Mouse (Mus musculus): ENCODE results near the gene Lnx2. TPM values are rescaled to one million over a fixed set of nuclear protein-coding genes. Genes with fewer than 3 reads are reported as not detected.

The Lnx2 gene
- polyA plus RNA-seq, 1 experiment from 2014 or later: 19.7 TPM

DNA sequence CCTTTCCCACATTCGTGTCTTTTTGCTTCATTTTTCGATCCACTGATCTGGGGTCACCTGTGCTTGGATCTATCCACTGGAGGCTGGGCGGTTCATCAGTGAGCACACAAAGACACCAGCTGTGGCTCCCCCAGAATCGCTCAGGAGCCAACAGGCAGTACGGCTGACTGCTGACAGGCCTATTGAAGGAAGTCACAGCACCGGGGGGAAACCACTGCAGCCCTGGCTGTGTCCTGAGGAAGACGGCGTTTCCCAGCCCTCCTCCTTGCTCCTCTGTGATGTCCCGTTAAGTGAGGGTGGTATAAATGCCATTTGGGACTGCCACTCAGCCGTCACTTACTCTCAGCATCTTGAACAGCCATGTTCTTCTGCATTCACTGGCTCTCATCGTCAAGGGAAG is 30.5 kb downstream of the Lnx2 start:
- Histone ChIP-seq H3K9me3 (ENCODE audit: control insufficient read depth, low read length) (no peaks in the 10 kb centered on the region), H3K4me1 (replicated peaks; ENCODE audit: control insufficient read depth, insufficient read depth, low read length) (peaks cover 12% of the 10 kb centered on the region), H3K9ac (ENCODE audit: low read length) (no peak overlapping the region), H3K27ac (ENCODE audit: low read length) (no peak overlapping the region), H3K36me3 (ENCODE audit: control insufficient read depth, insufficient read depth, low read length) (peaks cover 5% of the 10 kb centered on the region; the same call in 1 of the 2 replicates), H3K4me2 (ENCODE audit: low read depth, low read length) (no peak overlapping the region), H3K4me3 (ENCODE audit: low read length) (no peak overlapping the region), H3K27me3 (ENCODE audit: control insufficient read depth, insufficient read depth, low read depth, low read length) (no peaks in the 10 kb centered on the region)
- 54% methylated on average over 11 of the region's 11 CpGs for WGBS
- no peak for ATAC-seq (ENCODE audit: low read depth)

DNA sequence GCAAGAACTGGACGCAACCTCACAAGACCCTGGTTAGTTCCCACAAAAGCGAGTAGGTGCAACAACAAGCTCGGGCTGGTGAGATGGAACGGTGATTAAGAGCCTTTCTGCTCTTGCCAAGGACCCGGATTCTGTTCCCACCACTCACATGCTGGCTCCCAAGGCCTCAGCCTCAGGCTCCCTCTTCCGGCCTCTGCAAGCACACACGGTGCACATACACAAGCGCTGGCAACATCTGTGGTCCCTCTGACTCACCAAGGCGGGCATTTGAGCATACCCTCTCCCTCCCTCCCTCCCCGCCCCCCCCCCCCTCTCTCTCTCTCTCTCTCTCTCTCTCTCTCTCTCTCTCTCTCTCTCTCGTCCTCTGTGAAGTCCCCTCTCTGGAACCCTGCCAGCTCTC is 31.1 kb downstream of the Lnx2 start:
- H3K9ac ChIP-seq (ENCODE audit: low read length): no peak overlapping the region
- no peaks in the 10 kb centered on the region for H3K27me3 ChIP-seq (ENCODE audit: control insufficient read depth, insufficient read depth, low read depth, low read length)
- no peak overlapping the region for H3K4me3 ChIP-seq (ENCODE audit: low read length)
- 0 out of 2 replicates have a peak, but pooled peaks have one; percentile 30 for ATAC-seq (ENCODE audit: low read depth)
- WGBS: 57% methylated on average over 10 of the region's 11 CpGs
- no peak overlapping the region for H3K4me2 ChIP-seq (ENCODE audit: low read depth, low read length)
- H3K4me1 ChIP-seq (replicated peaks; ENCODE audit: control insufficient read depth, insufficient read depth, low read length): peaks cover 14% of the 10 kb centered on the region
- H3K27ac ChIP-seq (ENCODE audit: low read length): no peak overlapping the region
- H3K36me3 ChIP-seq (ENCODE audit: control insufficient read depth, insufficient read depth, low read length): peaks cover 10% of the 10 kb centered on the region; the same call in 1 of the 2 replicates
- no peaks in the 10 kb centered on the region for H3K9me3 ChIP-seq (ENCODE audit: control insufficient read depth, low read length)

DNA sequence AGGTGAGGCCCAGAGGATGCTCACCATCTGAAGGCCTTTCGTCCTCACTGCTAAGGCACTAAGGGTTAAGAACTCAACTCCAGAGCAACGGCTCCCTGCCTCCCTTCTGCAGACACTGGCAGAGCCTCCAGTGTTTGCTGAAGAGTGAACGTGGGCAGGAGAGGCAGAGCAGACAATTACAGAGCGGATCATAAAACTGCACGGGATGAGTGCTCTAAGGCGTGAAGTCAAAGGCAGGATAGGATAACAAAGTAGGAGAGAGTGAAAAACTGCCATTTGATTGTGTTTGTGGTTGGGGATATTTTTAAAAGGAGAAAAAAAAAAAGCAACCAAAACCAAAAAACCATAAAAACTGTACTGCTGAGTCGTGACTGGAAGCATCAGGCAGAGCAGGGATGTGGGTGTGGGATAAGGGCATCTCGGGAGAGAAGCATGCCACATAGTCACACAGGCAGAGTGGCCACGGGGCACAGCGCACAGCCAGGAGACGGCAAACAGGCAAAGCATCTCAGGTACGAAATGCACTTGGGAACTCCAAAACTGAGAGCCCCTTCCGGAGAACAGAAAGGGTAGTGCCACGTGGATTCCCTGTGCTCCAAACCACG is 33.0 kb downstream of the Lnx2 start:
- ATAC-seq (ENCODE audit: low read depth): no peak
- Histone ChIP-seq H3K27ac (ENCODE audit: low read length) (no peak overlapping the region), H3K4me3 (ENCODE audit: low read length) (no peak overlapping the region), H3K4me2 (ENCODE audit: low read depth, low read length) (no peak overlapping the region), H3K36me3 (ENCODE audit: control insufficient read depth, insufficient read depth, low read length) (peaks cover 10% of the 10 kb centered on the region; the same call in 1 of the 2 replicates), H3K9me3 (ENCODE audit: control insufficient read depth, low read length) (no peaks in the 10 kb centered on the region), H3K27me3 (ENCODE audit: control insufficient read depth, insufficient read depth, low read depth, low read length) (no peaks in the 10 kb centered on the region), H3K9ac (ENCODE audit: low read length) (no peak overlapping the region), H3K4me1 (replicated peaks; ENCODE audit: control insufficient read depth, insufficient read depth, low read length) (peaks cover 17% of the 10 kb centered on the region)
- WGBS: 46% methylated on average over 15 of the region's 15 CpGs

DNA sequence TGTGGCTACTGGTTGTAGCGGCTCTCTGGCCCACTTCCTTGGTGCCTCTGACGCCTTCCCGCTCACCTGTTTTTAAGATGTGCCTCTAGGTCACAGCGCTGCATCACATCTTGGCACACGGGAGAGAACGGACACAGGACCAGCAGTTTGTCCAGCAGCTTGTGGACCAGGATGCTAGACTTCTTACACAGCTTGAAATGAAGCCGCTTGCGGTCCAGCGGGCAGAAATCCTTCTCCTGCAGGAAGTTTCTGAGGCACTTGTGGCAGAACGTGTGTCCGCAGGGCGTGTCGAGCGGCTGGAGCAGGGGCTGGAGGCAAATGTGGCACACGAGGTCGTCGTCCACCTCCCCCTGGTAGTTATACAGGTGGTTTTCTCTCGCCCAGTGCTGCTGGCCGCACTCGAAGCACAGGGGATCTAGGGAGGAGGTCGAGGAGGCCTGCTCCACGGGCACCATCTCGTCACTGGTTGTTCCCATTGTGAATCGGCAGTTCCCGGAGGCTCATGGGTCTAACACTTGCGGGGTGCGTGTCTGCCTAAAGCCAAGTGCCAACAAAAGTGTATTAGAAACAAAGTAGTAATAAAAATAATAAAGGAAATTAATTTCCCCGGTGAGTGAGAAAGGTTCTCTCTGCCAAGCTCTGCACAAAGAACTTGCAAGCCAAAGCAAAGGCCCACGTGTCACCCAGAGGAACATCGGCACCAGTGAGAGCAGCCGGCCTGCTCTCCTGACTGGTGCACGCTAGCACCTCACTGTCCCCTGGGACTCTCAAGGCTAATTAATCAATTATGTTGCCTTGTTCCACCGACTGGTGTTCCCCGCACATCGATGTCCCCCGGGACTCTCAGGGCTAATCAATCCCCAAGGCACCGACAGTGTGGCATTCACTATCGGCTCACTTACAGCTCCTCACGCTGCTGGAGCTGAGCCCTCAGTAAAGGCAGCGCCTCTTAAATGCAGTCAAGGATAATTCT is 34.1 kb downstream of the Lnx2 start:
- Histone ChIP-seq H3K9me3 (ENCODE audit: control insufficient read depth, low read length) (no peaks in the 10 kb centered on the region), H3K27ac (ENCODE audit: low read length) (no peak overlapping the region), H3K36me3 (ENCODE audit: control insufficient read depth, insufficient read depth, low read length) (peaks cover 10% of the 10 kb centered on the region; the same call in 1 of the 2 replicates), H3K4me2 (ENCODE audit: low read depth, low read length) (no peak overlapping the region), H3K4me1 (replicated peaks; ENCODE audit: control insufficient read depth, insufficient read depth, low read length) (peaks cover 26% of the 10 kb centered on the region), H3K27me3 (ENCODE audit: control insufficient read depth, insufficient read depth, low read depth, low read length) (no peaks in the 10 kb centered on the region), H3K4me3 (ENCODE audit: low read length) (no peak overlapping the region), H3K9ac (ENCODE audit: low read length) (no peak overlapping the region)
- no peak for ATAC-seq (ENCODE audit: low read depth)
- 81% methylated on average over 40 of the region's 40 CpGs for WGBS

DNA sequence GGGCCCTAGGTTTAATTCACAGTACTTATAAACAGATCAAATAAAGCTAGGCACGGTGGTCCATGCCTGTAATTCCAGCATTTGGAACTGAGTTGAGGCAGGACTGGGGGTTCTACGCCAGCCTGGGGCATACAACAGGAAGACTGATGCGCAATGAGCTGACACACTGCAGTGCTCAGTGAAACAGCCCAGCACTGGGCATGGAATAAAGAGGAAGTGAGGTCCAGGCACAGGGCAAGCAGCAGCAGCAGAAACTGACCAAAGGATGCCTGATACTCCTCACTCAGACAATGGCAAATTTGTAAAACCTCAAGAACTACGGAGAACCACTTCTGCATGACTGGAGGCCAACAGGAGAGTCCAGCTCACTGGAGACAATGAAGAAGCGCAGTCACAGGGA is 37.0 kb downstream of the Lnx2 start:
- Histone ChIP-seq H3K4me3 (ENCODE audit: low read length) (no peak overlapping the region), H3K4me1 (replicated peaks; ENCODE audit: control insufficient read depth, insufficient read depth, low read length) (peaks cover 31% of the 10 kb centered on the region), H3K9ac (ENCODE audit: low read length) (no peak overlapping the region), H3K9me3 (ENCODE audit: control insufficient read depth, low read length) (no peaks in the 10 kb centered on the region), H3K27me3 (ENCODE audit: control insufficient read depth, insufficient read depth, low read depth, low read length) (no peaks in the 10 kb centered on the region), H3K4me2 (ENCODE audit: low read depth, low read length) (no peak overlapping the region), H3K36me3 (ENCODE audit: control insufficient read depth, insufficient read depth, low read length) (peaks cover 10% of the 10 kb centered on the region; the same call in 1 of the 2 replicates), H3K27ac (ENCODE audit: low read length) (no peak overlapping the region)
- ATAC-seq (ENCODE audit: low read depth): no peak
- WGBS: 75% methylated on average over 5 of the region's 5 CpGs

DNA sequence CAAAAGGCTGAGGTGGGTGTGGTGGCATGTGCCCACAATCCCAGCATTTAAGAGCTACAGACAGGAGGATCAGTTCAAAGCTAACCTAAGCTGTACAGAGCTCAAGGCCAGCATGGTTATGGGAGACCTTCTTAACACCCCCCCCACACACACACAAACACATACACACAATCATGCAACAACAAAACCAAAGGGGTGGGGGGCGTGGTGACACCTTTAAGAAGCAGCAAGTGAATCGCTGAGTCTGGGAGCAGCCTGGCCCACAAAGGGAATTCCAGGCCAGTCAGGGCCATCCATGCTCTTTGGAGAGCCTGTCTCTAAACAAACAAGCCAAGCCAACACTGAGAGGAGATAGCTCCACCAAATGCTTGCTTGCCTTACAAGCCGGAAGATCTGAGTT is 38.8 kb downstream of the Lnx2 start:
- Histone ChIP-seq H3K9me3 (ENCODE audit: control insufficient read depth, low read length) (no peaks in the 10 kb centered on the region), H3K4me2 (ENCODE audit: low read depth, low read length) (no peak overlapping the region), H3K4me3 (ENCODE audit: low read length) (no peak overlapping the region), H3K27ac (ENCODE audit: low read length) (peak overlapping the region; percentile 55), H3K27me3 (ENCODE audit: control insufficient read depth, insufficient read depth, low read depth, low read length) (no peaks in the 10 kb centered on the region), H3K36me3 (ENCODE audit: control insufficient read depth, insufficient read depth, low read length) (peaks cover 10% of the 10 kb centered on the region; the same call in 1 of the 2 replicates), H3K4me1 (replicated peaks; ENCODE audit: control insufficient read depth, insufficient read depth, low read length) (peaks cover 34% of the 10 kb centered on the region), H3K9ac (ENCODE audit: low read length) (no peak overlapping the region)
- ATAC-seq (ENCODE audit: low read depth): no peak; the same call in 1 of the 2 replicates
- 43% methylated on average over 3 of the region's 3 CpGs for WGBS

DNA sequence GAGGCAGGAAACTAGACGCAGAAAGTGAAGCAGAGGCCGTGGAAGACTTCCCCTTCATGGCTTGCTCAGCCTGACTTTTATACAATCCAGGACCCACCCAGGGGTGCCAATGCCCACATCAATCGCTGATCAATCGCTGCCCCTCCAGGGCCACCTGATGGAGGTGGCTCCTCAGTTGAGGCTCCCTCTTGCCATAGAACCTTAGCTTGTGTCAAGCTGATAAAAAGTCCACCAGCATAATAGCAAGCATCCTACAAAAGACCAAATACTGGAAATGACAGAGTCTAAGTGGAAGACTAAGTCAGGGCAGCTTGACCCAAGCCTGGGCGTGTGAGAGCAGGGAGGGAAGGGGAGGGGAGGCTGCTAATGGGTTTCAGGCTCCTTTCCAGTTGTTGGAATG is 39.7 kb downstream of the Lnx2 start:
- H3K27me3 ChIP-seq (ENCODE audit: control insufficient read depth, insufficient read depth, low read depth, low read length): no peaks in the 10 kb centered on the region
- peaks cover 9% of the 10 kb centered on the region; the same call in 1 of the 2 replicates for H3K36me3 ChIP-seq (ENCODE audit: control insufficient read depth, insufficient read depth, low read length)
- H3K4me2 ChIP-seq (ENCODE audit: low read depth, low read length): no peak overlapping the region
- no peak overlapping the region for H3K4me3 ChIP-seq (ENCODE audit: low read length)
- no peaks in the 10 kb centered on the region for H3K9me3 ChIP-seq (ENCODE audit: control insufficient read depth, low read length)
- WGBS: 79% methylated on average over 5 of the region's 5 CpGs
- ATAC-seq (ENCODE audit: low read depth): no peak
- peaks cover 34% of the 10 kb centered on the region for H3K4me1 ChIP-seq (replicated peaks; ENCODE audit: control insufficient read depth, insufficient read depth, low read length)
- peak overlapping the region; percentile 81 for H3K27ac ChIP-seq (ENCODE audit: low read length)
- H3K9ac ChIP-seq (ENCODE audit: low read length): no peak overlapping the region

DNA sequence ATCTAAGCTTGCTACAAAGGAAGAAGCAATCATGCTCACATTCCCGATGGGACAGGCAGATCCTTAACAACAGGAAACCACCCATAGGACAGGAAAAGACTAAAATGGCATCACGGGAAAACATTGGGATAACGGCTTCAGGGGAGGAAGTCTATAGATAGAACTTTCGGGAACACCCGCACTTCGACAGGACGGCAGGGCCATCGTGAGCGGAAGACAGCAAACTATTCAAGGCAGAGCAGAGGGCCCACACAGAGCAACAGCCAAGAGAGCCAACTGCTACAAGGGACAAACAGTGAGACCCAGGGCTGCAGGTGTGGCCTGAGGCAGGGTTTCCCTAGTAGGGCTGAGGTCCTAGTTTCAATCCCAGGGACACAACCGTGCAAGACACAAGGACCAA is 40.4 kb downstream of the Lnx2 start:
- 62% methylated on average over 10 of the region's 10 CpGs for WGBS
- Histone ChIP-seq H3K9ac (ENCODE audit: low read length) (no peak overlapping the region), H3K27me3 (ENCODE audit: control insufficient read depth, insufficient read depth, low read depth, low read length) (no peaks in the 10 kb centered on the region), H3K27ac (ENCODE audit: low read length) (peak overlapping the region; percentile 81), H3K4me3 (ENCODE audit: low read length) (no peak overlapping the region), H3K4me2 (ENCODE audit: low read depth, low read length) (no peak overlapping the region), H3K36me3 (ENCODE audit: control insufficient read depth, insufficient read depth, low read length) (peaks cover 9% of the 10 kb centered on the region; the same call in 1 of the 2 replicates), H3K4me1 (replicated peaks; ENCODE audit: control insufficient read depth, insufficient read depth, low read length) (peaks cover 34% of the 10 kb centered on the region), H3K9me3 (ENCODE audit: control insufficient read depth, low read length) (no peaks in the 10 kb centered on the region)
- ATAC-seq (ENCODE audit: low read depth): peak; percentile 62

DNA sequence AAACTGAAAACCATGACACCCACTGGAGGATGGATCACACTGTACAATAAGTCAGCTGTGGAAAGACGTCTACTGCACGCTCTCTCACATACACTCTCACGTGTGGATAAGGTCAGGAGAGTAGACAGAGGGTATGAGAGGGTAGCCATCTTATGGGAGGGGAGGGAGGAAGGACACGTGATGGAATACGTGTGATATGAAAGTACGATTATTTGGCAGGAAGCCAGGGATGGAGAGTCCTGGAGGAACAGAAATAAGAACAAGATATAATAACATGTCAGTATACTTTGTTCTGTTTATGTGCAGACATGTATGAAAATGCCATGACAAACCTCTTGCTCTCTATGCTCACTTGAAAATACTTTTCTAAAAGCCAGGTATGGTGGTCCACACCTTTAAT is 41.1 kb downstream of the Lnx2 start:
- Histone ChIP-seq H3K9me3 (ENCODE audit: control insufficient read depth, low read length) (no peaks in the 10 kb centered on the region), H3K27me3 (ENCODE audit: control insufficient read depth, insufficient read depth, low read depth, low read length) (no peaks in the 10 kb centered on the region), H3K36me3 (ENCODE audit: control insufficient read depth, insufficient read depth, low read length) (peaks cover 5% of the 10 kb centered on the region; the same call in 1 of the 2 replicates), H3K4me3 (ENCODE audit: low read length) (no peak overlapping the region), H3K4me2 (ENCODE audit: low read depth, low read length) (0 out of 2 replicates have a peak overlapping the region, but pooled peaks have one; percentile 5), H3K4me1 (replicated peaks; ENCODE audit: control insufficient read depth, insufficient read depth, low read length) (peaks cover 31% of the 10 kb centered on the region), H3K27ac (ENCODE audit: low read length) (peak overlapping the region; percentile 51; the same call in 1 of the 2 replicates), H3K9ac (ENCODE audit: low read length) (no peak overlapping the region)
- 38% methylated on average over 6 of the region's 6 CpGs for WGBS
- no peak for ATAC-seq (ENCODE audit: low read depth)
